In the genomic region with DNA sequence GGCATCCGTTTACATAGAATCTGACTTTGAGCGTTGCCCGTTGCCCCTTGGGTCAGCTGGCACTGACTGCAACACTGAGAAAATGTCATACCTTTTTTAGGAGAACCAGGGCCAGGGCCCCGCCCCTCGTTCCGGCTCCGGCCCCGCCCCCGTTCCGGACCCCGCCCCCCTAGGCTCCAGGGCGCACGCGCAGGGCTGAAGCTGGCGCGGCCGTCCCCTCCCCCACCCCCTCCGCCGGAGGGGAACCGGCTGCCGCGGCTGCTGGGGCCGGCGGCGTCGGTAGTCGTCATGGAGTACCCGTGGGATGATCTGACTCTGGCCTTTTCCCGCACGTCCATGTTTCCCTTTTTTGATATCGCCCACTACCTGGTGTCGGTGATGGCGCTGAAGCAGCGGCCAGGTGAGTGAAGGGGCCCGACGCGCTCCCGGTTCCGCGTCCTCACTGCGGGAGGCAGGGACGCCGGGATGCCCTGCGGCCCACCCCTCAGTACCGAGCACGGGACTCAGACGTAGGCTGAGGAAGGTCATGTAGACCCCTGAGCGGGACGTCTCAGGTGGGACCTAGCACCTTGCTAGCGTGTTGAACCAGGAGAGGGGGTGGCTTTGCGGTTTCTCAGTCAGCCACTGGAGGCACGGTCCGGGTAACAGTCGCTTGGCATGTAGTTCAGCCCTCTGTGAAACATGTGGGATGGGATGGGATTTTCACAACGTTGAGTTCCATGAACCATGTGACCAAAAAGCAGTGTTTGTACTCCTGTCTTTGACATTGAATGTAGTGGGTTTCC, we compare ENCODE assay signal across 8 mouse cellular contexts. TPM values are rescaled to one million over a fixed set of nuclear protein-coding genes. Genes with fewer than 3 reads are reported as not detected.
A peak's percentile ranks its signal among the peaks of the same experiment; 100 is the strongest.
DNase-seq lines count a peak whose midpoint lies in the region; ATAC-seq and TF ChIP-seq lines count a peak whose summit lies in the region.

A gene (plus strand): TSS at position 225 of the 785 bp plus-strand sequence.

- H3K4me3 ChIP-seq in forebrain, embryonic 13.5 days = peak within 1 kb of the TSS; percentile 78
- peak within 1 kb of the TSS; percentile 88 for H3K4me3 ChIP-seq in layer of hippocampus, adult 2 months
- H3K4me3 ChIP-seq in lung, embryonic 15.5 days = peak within 1 kb of the TSS; percentile 76
- H3K4me3 ChIP-seq in olfactory bulb, adult 2 months (ENCODE audit: insufficient read depth, low read depth, low read length) = peak within 1 kb of the TSS; percentile 94
- peak within 1 kb of the TSS; percentile 83 for H3K4me3 ChIP-seq in thymus, adult 2 months (ENCODE audit: control insufficient read depth, insufficient read depth, low read length)

- peak within 1 kb of the TSS; percentile 72 for H3K4me2 ChIP-seq in forebrain, embryonic 13.5 days
- peak within 1 kb of the TSS; percentile 72 for H3K4me2 ChIP-seq in lung, embryonic 15.5 days

- H3K4me1 ChIP-seq in forebrain, embryonic 13.5 days = peaks cover 6% of the 10 kb centered on the region
- peaks cover 24% of the 10 kb centered on the region; the same call in 1 of the 2 replicates for H3K4me1 ChIP-seq in lung, embryonic 15.5 days
- H3K4me1 ChIP-seq in olfactory bulb, adult 2 months (ENCODE audit: control insufficient read depth, insufficient read depth, low read length) = no peaks in the 10 kb centered on the region
- H3K4me1 ChIP-seq in thymus, adult 2 months (replicated peaks; ENCODE audit: control insufficient read depth, insufficient read depth, low read length) = no peaks in the 10 kb centered on the region

- no peaks in the 10 kb centered on the region for H3K9me3 ChIP-seq in forebrain, embryonic 13.5 days (replicated peaks)
- no peaks in the 10 kb centered on the region; the same call in 1 of the 2 replicates for H3K9me3 ChIP-seq in lung, embryonic 15.5 days

- no peaks in the 10 kb centered on the region for H3K27me3 ChIP-seq in forebrain, embryonic 13.5 days
- H3K27me3 ChIP-seq in lung, embryonic 15.5 days = no peaks in the 10 kb centered on the region
- no peaks in the 10 kb centered on the region for H3K27me3 ChIP-seq in thymus, adult 2 months (ENCODE audit: control insufficient read depth, insufficient read depth, low read length)

- peak; percentile 81 for DNase-seq in ES-CJ7 (ENCODE audit: low read depth, low spot score)
- DNase-seq in heart, postnatal 14 days = peak; percentile 84 to 86
- peak; percentile 56 to 80 for DNase-seq in layer of hippocampus, adult 2 months (ENCODE audit: low spot score in 2 of 2)
- peak; percentile 65 for DNase-seq in thymus, adult 2 months

- intact Hi-C loops in heart, postnatal 14 days (cut with DNase I) = loop anchor here (5.0 kb wide), 1 partner anchor 49 kb away; a partner anchor contains a TSS

- no peaks in the 10 kb centered on the region for H3K36me3 ChIP-seq in forebrain, embryonic 13.5 days (ENCODE audit: poor library complexity, severe bottlenecking)
- H3K36me3 ChIP-seq in lung, embryonic 15.5 days = no peaks in the 10 kb centered on the region
- no peaks in the 10 kb centered on the region for H3K36me3 ChIP-seq in thymus, adult 2 months (ENCODE audit: control insufficient read depth, insufficient read depth, low read length)

- peak within 1 kb of the TSS; percentile 73 for H3K9ac ChIP-seq in forebrain, embryonic 13.5 days
- peak within 1 kb of the TSS; percentile 63 for H3K9ac ChIP-seq in lung, embryonic 15.5 days

- no peak within 1 kb of the TSS for H3K27ac ChIP-seq in forebrain, embryonic 13.5 days
- peak within 1 kb of the TSS; percentile 93 for H3K27ac ChIP-seq in layer of hippocampus, adult 2 months
- peak within 1 kb of the TSS; percentile 32; the same call in 1 of the 2 replicates for H3K27ac ChIP-seq in lung, embryonic 15.5 days
- 0 out of 2 replicates have a peak within 1 kb of the TSS, but pooled peaks have one; percentile 19 for H3K27ac ChIP-seq in olfactory bulb, adult 2 months (ENCODE audit: insufficient read depth, low read depth, low read length)
- no peak within 1 kb of the TSS for H3K27ac ChIP-seq in thymus, adult 2 months (ENCODE audit: control insufficient read depth, insufficient read depth, low read length)

- WGBS in forebrain, embryonic 13.5 days = 1% methylated on average over 48 of the region's 55 CpGs
- WGBS in lung, embryonic 15.5 days = under 1% methylated on average over 55 of the region's 55 CpGs
- WGBS in olfactory bulb, adult 2 months = 1% methylated on average over 53 of the region's 55 CpGs
- under 1% methylated on average over 55 of the region's 55 CpGs for WGBS in thymus, adult 2 months

- peak; percentile 85 for ATAC-seq in cerebellum, adult (ENCODE audit: insufficient number of reproducible peaks, low FRiP score, low TSS enrichment)
- peak; percentile 93 for ATAC-seq in forebrain, embryonic 13.5 days
- peak; percentile 85 for ATAC-seq in lung, embryonic 15.5 days (ENCODE audit: borderline replicate concordance, extremely low read depth, low FRiP score, low TSS enrichment)

- TF ChIP-seq CTCF in layer of hippocampus, adult 2 months (conservative IDR thresholded peaks at IDR 0.05) = peak; percentile 58
- 0 out of 2 replicates have a peak, but pooled peaks have one; percentile 13 for TF ChIP-seq CTCF in olfactory bulb, adult 2 months (IDR thresholded peaks at IDR 0.05; ENCODE audit: insufficient read depth, low read depth, low read length)
- TF ChIP-seq CTCF in thymus, adult 2 months (IDR thresholded peaks at IDR 0.05; ENCODE audit: borderline replicate concordance, control insufficient read depth, extremely low read depth, insufficient read depth, low read length, poor library complexity) = peak; percentile 42; the same call in 1 of the 2 replicates

- peak; percentile 73; the same call in 1 of the 2 replicates for TF ChIP-seq POLR2A in olfactory bulb, adult 2 months (IDR thresholded peaks at IDR 0.05; ENCODE audit: insufficient read depth, low read depth, low read length)
- TF ChIP-seq POLR2A in thymus, adult 2 months (IDR thresholded peaks at IDR 0.05; ENCODE audit: control insufficient read depth, extremely low read depth, insufficient read depth, low read length, poor library complexity) = peak; percentile 44; the same call in 1 of the 2 replicates

RNA-seq across cellular contexts. Expression of the gene that starts here (rescaled TPM):
- polyA plus RNA-seq in forebrain, embryonic 13.5 days (2015; fragmentation: Nextera tagmentation; extraction: Ambion mirVana) = 5.8 and 6.8 TPM in 2 replicates
- total RNA-seq in heart, postnatal 14 days (2021) = 10 to 100 TPM; 13.9 to 17.0 TPM
- 10 to 100 TPM; 14.9 to 21.6 TPM for total RNA-seq in layer of hippocampus, adult 2 months (2021)
- polyA plus RNA-seq in lung, embryonic 15.5 days (2015; fragmentation: Nextera tagmentation; extraction: Ambion mirVana) = 12.2 and 12.3 TPM in 2 replicates
- polyA plus RNA-seq in olfactory bulb, adult 2 months (2012; ENCODE audit: insufficient read depth, insufficient read length, low replicate concordance, missing spikeins) = not detected in 2 replicates
- 1.9 and 2.9 TPM in 2 replicates for polyA plus RNA-seq in thymus, adult 2 months (2012; rRNA removed)

Comparison
In these comparisons a context has a peak if more than half of its experiments do, and no peak if none do; other contexts are left out.
1. H3K27ac ChIP-seq: peak in layer of hippocampus, adult 2 months (single experiment), lung, embryonic 15.5 days (single experiment) and olfactory bulb, adult 2 months (single experiment); none in forebrain, embryonic 13.5 days (single experiment) and thymus, adult 2 months (single experiment).
2. Peak in every context shown above with its lines, with median percentiles within 50 percentile points of each other: DNase-seq, ATAC-seq, H3K4me3 ChIP-seq and CTCF ChIP-seq.